Mouse (Mus musculus) lung, postnatal 36 days (tissue): ENCODE measurements around the gene Chrm4.

Experiments used
- DNase-seq: peaks from one replicate; pipeline ENCODE4 v3.0.0; 2022; ENCODE audit warnings: mixed read lengths

Chrm4 gene

DNA sequence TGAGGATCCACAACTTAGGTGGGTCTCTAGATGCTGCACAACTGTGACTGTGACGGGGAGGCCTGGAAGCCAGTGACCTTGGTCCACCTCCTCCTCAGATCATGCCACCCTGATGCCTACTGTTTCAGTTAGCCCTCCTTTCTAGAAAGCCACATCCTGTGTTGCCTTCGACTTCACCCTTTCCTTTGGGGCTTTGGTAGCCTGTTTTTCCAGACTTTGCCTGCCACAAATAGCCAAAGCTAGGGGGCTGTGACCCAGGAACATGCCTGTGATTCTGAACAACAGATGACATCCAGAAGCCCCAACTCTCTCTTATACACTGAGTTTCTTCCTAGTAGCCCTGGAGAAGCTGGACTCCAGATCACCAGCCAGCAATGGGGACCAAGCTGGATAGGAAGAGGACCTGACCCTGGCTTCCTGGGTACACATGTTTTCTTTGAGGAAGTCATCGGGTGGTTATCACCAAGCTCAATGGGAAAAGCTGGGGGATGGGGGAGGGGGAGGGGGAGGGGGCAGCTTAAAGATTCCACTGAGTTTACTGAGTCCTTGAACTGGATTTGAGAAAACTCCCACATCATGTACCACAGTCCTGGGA lies 37.7 kb downstream of the Chrm4 start:
- DNase-seq: no peak

DNA sequence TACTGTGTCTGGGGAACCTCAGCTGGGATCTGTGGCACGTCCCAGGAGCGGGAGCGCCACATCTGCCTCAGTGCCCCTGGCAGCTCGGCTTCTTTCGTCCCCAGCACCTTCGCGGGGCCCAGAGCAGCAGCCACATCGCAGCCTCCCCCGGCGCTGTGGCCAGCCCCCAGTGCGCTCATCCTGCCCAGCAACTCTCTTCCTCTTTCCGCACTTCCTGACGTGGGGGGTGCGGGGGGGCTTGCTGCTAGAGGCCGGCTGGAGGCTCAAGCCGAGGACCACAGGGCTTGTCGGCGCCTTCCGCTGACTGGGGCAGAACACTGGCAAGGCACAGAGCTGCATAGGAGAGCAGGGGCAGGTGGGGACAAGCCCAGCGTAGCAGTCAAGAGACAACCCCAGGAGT lies 38.4 kb downstream of the Chrm4 start:
- DNase-seq: peak; percentile 92

DNA sequence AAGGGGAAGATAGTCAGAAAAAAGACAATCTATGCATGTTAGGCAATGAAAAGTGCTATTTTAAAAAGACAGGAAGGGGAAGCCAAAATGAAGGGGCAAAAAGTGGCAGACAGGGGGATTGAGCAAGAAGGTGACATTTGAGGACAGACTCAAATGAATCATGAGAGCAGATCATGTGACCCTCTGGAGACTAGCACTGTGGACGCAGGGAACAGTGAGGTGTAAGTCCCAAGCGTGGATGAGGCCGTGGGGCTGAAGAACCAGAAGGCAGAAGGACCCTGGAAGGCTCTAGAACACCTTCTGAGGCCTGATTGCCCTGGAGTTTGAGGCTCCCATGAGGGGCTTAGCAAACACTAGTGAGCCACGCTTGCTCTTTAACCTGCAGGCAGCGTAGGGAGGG lies 39.3 kb downstream of the Chrm4 start:
- DNase-seq: peak; percentile 58

DNA sequence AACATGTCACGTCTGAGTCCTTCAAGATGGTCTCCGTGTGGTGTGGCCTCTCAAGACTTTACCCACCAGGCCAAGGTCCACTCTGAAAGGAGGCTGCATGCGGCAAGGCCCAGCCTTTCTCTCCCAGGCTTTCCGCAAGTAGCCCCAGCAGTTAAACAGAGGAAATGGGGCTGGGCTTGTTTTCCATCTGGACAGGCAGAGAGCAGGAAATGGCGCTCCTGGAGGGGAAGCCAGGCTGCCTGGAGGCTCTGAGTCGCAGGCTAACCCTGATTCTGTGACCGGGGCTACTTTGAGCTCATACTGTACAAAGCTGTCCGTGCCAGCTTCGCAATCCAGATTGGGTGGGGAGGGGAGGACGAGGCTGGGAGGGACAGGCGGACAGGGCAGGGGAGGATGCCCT lies 40.9 kb downstream of the Chrm4 start:
- peak; percentile 84 for DNase-seq

DNA sequence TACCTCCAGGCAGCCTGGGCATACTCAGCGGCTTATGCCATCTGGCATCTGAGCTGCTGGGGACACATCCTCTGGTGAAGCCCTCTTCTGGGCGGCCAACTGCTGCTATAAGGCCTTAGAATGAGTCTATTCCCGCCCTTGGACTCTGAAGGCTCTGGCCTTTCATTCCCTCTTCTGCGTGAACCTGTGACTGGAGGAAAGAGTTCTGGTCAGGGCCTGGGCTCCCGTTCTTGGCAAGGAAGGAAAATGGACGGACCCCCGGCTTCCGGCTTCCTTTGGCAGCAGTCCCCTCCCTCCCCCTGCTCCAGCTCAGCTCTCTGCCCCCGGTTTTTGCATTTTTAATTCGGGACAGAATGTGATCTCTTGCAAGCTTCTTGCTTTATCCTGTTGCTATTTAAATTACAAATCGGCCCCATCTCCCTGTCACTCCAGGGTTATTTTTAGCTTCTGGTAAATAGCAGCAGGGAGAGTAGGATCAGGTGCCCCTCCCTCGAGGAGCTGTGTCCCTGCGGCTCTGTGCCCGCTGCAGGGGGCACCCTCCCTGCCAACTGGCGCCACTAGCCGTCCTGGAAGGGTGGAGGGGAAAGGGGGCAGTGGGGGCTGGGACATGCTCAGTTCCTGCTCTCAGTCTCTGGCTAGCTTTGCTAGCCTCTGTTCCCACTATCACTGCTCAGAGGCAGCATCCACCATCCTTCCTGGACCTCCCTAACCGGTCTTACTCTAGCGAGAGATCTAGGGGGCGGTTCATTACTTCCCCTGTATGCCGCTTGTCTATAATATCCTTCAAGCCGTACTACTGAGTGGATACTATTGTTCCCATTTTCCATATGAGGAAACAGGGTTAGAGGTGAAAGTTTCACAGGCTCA lies 44.4 kb downstream of the Chrm4 start:
- DNase-seq: peak; percentile 70

DNA sequence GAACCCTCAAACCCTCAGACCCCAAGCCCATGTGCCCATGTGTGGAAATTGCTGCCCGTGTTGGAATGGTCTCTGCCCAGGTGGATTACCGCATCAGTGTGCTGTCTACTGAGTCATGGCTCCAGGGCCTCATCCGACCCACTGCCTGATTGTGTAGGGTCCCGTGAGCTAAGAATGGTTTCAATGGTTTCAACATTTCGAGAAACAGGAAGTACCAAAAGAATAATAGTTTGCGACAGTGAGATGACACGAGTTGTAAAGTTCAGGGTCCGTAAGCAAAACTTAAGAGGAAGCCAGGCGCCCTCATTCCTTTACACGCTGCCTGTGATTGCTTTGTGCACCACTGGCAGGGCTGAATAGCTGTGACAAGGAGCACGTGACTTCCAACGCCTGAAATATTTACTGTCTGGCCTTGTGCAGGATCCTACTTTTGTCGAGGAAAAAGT lies 45.1 kb downstream of the Chrm4 start:
- peak; percentile 67 for DNase-seq

DNA sequence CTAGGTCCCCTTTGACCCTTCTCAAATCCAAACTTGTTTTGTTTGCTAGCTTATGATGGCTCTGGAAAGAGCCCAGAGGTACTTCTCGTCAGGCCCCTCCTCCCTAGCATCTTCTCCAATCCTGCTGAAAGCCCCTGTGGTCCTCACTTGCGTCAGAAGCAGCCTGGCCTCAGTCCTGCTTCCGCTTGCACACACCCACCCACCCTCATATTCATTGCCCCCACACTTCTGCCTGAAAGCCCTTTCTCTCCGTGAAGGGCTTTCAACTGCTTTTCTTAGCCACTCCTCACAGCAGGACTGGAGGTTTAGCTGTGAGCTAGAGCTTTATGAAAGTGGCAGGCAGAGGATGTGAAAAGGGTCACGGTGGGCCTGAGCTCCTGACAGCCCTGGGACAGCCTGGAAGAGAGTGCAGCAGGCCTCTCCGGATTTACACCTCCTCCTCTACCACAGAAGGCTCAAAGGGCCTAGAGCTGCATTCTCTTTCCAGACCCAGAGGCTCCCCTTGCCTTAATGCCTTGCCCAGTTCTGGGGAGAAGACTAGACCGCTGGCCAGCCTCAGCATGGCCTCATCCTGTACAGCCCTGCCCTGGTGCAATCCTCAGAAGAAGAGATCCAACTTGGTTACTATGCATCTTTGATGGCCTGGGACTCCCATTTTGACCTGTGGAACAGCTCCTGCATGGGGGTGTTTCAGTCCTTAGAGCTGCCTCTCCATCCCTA lies 46.5 kb downstream of the Chrm4 start:
- no peak for DNase-seq

DNA sequence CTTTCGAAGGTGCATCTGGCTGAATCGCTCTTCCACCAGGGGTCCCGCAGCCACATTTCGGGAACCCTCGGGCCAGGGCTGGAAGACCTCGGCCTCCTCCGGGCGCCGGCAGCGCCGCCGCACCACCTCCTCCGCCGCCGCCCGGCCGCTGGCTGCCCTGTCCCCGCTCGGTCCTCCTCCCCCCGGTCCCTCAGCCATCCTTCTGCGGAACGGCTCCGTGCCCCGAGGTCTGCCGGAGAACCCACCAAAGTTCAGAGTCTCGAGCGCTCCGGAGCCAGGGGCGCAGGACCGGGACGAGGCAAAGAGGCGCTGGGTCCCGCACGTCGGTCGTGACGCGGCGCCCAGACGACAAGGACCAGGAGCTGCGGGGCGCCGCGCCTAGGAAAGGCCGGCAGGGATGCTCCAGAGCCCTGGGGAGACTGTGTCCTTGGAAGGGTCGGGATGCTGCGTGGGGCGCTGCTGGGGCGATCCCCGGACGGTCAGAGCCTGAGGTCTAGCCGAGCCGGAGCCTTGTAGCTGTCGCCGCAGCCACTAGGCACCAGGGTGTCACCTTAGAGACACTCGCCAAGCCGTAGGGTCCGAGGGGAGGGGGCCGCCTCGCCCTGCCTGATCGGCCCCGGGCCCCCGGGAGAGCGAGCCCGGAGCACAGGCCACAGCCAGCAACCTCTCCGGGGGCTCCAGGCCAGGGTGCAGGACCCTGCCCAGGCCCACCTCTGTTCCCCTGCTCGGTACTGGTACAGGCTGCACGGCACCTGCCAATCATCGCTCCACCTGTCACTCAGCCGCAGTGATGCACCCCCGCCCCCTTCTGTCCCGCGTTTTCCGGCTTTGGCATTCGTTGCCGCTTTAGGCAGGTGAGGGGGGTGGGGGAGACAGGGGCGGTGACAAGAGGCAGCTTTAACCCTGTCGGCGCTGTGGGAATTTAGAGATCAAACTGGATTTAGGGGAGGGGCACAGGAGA lies 48.8 kb downstream of the Chrm4 start, which contains the start of gene Dgkz:
Gene Dgkz (minus strand): TSS at position 284 of the 961 bp plus-strand sequence.
- no peak for DNase-seq

DNA sequence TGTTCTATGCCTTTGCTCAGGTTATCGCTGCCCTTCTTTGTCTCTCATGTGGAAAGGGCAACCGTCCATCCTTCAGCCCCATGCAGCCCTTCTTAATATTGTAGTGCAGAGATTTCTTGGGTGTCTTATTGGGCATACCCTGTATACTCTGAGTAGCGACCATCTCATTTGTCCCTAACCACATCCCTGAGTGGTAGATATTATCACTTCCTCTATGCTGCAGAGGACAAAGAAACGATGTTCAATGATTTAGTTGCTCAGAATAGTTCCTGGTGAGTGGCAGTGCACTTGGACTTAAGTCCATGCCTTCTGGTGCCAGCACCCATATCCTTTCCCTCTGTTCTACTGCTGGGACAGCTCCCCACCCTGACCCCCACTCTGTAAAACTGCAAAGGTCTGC lies 50.9 kb downstream of the Chrm4 start:
- DNase-seq: no peak
